Mouse (Mus musculus) ES-E14 (cell line): Measurements from ENCODE around the gene Nfib.

ENCODE experiments used
- CHD2 ChIP-seq: IDR thresholded peaks from 2 replicates; pipeline ENCODE4 v1.6.1; 2014; ENCODE audit warnings: mild to moderate bottlenecking, low read depth, low read length, inconsistent platforms
- HCFC1 ChIP-seq: IDR thresholded peaks from 2 replicates; pipeline ENCODE4 v1.6.1; 2012; ENCODE audit warnings: low read length, inconsistent platforms, borderline replicate concordance; ENCODE audit not compliant: insufficient read depth
- MAFK ChIP-seq: IDR thresholded peaks from 2 replicates; pipeline ENCODE4 v1.6.1; 2014; ENCODE audit warnings: mild to moderate bottlenecking, low read depth, low read length, inconsistent platforms; ENCODE audit not compliant: insufficient read depth
- ZC3H11A ChIP-seq: IDR thresholded peaks from 2 replicates; pipeline ENCODE4 v1.6.1; 2012; ENCODE audit warnings: low read depth, mild to moderate bottlenecking, inconsistent platforms, low read length, borderline replicate concordance
- ZNF384 ChIP-seq: IDR thresholded peaks from 2 replicates; pipeline ENCODE4 v1.6.1; 2012; ENCODE audit warnings: low read depth, low read length, inconsistent platforms

DNA sequence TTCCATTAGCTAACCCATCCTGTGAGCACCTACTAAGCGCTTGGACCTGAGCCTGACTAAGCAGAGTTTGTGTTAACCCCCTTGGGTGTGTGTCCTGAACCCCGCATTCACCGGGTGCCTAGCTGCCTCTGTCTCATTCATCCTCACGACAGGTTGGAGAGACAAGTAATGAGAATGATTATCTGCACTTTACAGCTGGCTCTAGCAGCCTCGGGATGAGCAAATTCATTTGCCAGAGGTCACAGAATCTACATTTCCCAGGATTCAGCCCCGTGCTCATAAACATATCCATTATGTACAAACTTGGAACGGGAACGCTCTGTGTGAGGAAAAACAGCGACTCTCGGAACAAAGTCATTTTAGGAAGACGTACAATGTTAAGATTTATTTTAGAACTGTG lies 6.0 kb downstream of the Nfib start:
- TF ChIP-seq ZC3H11A (no peak), HCFC1 (no peak), CHD2 (no peak), MAFK (no peak), ZNF384 (no peak)
